Mouse (Mus musculus) myocyte (in vitro differentiated cells): Measurements from ENCODE around the gene Rsph14.

Source experiments
- CEBPB ChIP-seq: IDR thresholded peaks from 2 replicates; pipeline ENCODE4 v1.6.1; 2011; ENCODE audit warnings: mild to moderate bottlenecking, moderate library complexity; ENCODE audit not compliant: poor library complexity, insufficient read depth, severe bottlenecking
- MYOD1 ChIP-seq, 3 experiments: IDR thresholded peaks; one replicate each; pipeline ENCODE4 v1.6.1; 2011; ENCODE audit warnings: control low read depth in 2 of 3, low read depth in 2 of 3, mild to moderate bottlenecking in 2 of 3, moderate library complexity in 1 of 3; ENCODE audit not compliant: insufficient read length in 2 of 3, control insufficient read depth in 1 of 3
- POLR2A ChIP-seq: IDR thresholded peaks from one replicate; pipeline ENCODE4 v1.6.1; 2011; ENCODE audit warnings: low read depth, mild to moderate bottlenecking, control low read depth, moderate library complexity; ENCODE audit not compliant: insufficient read length
- TCF12 ChIP-seq: IDR thresholded peaks from one replicate; pipeline ENCODE4 v1.6.1; 2011; ENCODE audit warnings: mild to moderate bottlenecking, control low read depth; ENCODE audit not compliant: poor library complexity, insufficient read depth, severe bottlenecking
- USF1 ChIP-seq: IDR thresholded peaks from one replicate; pipeline ENCODE4 v1.6.1; 2011; ENCODE audit warnings: low read depth, mild to moderate bottlenecking, control low read depth, moderate library complexity

DNA sequence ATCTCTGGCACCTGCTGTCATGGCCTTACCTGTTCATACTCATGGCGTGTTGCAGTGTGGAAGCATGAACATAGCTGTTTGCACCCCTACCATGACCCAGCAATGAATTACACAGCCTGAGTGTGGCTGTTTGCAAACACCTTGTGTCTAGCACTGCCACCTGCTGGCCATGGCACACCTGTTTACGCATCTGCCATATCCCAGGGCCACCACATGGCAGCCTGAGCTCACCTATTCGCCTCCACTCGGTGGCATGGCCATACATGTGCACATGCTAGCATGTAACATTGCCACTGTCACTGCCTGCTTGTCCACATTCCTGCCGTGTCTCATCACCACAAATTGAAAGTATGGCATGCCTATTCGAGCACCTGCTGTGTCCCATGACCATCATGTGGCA lies 102.8 kb downstream of the Rsph14 start:
- no peak for TF ChIP-seq POLR2A
- TF ChIP-seq MYOD1 (IDR thresholded peaks at IDR 0.05; ENCODE audit: control insufficient read depth in 1 of 3, insufficient read length in 2 of 3, low read depth in 2 of 3), result no peak
- no peak for TF ChIP-seq USF1
- no peak for TF ChIP-seq TCF12
- no peak for TF ChIP-seq CEBPB
